8 mouse cellular contexts compared by ENCODE assay signal in the genomic region with DNA sequence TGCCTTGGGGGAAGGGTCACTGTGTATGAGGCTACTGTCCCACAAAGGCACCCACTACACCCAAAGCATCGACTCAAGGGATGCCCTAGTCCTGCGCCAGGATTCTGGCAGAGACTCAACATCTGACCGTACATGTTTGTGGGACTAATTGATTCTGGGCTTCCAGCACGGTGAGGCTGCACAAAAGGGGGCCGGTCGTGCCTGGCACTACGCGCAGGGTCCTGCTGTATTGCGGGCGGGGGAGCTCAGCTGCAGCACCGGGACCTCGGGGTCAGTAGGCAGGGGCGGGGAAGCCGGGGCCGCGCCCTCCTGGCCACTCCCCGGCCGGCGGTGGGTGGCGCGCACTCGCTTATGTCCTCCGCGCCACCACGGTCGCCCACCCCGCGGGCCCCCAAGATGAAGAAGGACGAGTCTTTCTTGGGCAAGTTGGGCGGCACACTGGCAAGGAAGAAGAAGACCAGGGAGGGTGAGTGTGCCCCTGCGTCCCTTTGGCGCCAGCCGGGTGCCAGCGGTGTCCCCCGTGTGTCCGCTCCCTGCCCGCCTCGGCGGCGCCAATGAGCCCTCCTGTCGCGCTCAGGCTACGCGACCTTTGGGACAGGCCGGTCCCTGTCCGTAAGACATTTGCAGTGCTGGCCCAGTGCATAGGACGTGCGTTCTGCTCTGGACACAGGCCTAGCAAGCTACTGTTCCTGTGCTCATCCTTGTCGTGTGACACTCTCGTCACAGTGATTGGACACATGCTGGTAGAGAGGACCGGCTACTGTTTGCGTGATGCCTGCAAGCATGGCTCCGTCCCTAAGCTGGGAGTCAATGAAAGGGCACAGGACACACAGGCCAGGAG. TPM values are rescaled to one million over a fixed set of nuclear protein-coding genes. Genes with fewer than 3 reads are reported as not detected.
DNase-seq lines count a peak whose midpoint lies in the region; ATAC-seq and TF ChIP-seq lines count a peak whose summit lies in the region.

A gene (plus strand): TSS at position 323 of the 841 bp plus-strand sequence.

- peak within 1 kb of the TSS; percentile 87 for H3K4me2 ChIP-seq in embryonic facial prominence, embryonic 14.5 days (ENCODE audit: low read depth, low read length)
- H3K4me2 ChIP-seq in limb, embryonic 14.5 days (replicated peaks; ENCODE audit: low read depth, low read length, severe bottlenecking): peak within 1 kb of the TSS; percentile 98
- peak within 1 kb of the TSS; percentile 83 for H3K4me2 ChIP-seq in midbrain, embryonic 13.5 days (replicated peaks)
- peak within 1 kb of the TSS; percentile 83 for H3K4me2 ChIP-seq in stomach, postnatal 0 days (replicated peaks; ENCODE audit: low read depth)

- H3K9me3 ChIP-seq in embryonic facial prominence, embryonic 14.5 days (ENCODE audit: control insufficient read depth, low read length): no peaks in the 10 kb centered on the region
- no peaks in the 10 kb centered on the region for H3K9me3 ChIP-seq in limb, embryonic 14.5 days (ENCODE audit: control insufficient read depth, low read length)
- no peaks in the 10 kb centered on the region for H3K9me3 ChIP-seq in midbrain, embryonic 13.5 days
- no peaks in the 10 kb centered on the region for H3K9me3 ChIP-seq in stomach, postnatal 0 days (ENCODE audit: control insufficient read depth, low read length)

- H3K4me1 ChIP-seq in embryonic facial prominence, embryonic 14.5 days (ENCODE audit: control insufficient read depth, insufficient read depth, low read length): peaks cover 13% of the 10 kb centered on the region; the same call in 1 of the 2 replicates
- peaks cover 18% of the 10 kb centered on the region for H3K4me1 ChIP-seq in limb, embryonic 14.5 days (ENCODE audit: control insufficient read depth, insufficient read depth, low read length)
- H3K4me1 ChIP-seq in midbrain, embryonic 13.5 days (replicated peaks): peaks cover 57% of the 10 kb centered on the region
- no peaks in the 10 kb centered on the region for H3K4me1 ChIP-seq in stomach, postnatal 0 days (replicated peaks; ENCODE audit: control insufficient read depth, insufficient read depth)

- H3K9ac ChIP-seq in embryonic facial prominence, embryonic 14.5 days (ENCODE audit: low read depth, low read length): peak within 1 kb of the TSS; percentile 58
- H3K9ac ChIP-seq in limb, embryonic 14.5 days (ENCODE audit: low read depth, low read length, severe bottlenecking): peak within 1 kb of the TSS; percentile 64
- H3K9ac ChIP-seq in midbrain, embryonic 13.5 days (replicated peaks): peak within 1 kb of the TSS; percentile 70
- peak within 1 kb of the TSS; percentile 59 for H3K9ac ChIP-seq in stomach, postnatal 0 days (ENCODE audit: low read length)

- no peak for TF ChIP-seq EP300 in stomach, postnatal 0 days (optimal IDR thresholded peaks at IDR 0.05)

- H3K27ac ChIP-seq in embryonic facial prominence, embryonic 14.5 days (replicated peaks; ENCODE audit: low read depth, low read length): no peak within 1 kb of the TSS
- H3K27ac ChIP-seq in limb, embryonic 14.5 days (replicated peaks; ENCODE audit: low read depth, low read length): no peak within 1 kb of the TSS
- peak within 1 kb of the TSS; percentile 75 for H3K27ac ChIP-seq in midbrain, embryonic 13.5 days
- H3K27ac ChIP-seq in stomach, postnatal 0 days (replicated peaks): peak within 1 kb of the TSS; percentile 45; the same call in 1 of the 2 replicates

- peak; percentile 27 to 30 for DNase-seq in urinary bladder, postnatal 36 days (ENCODE audit: low spot score in 2 of 2)
- DNase-seq in urinary bladder, postnatal 25 days (ENCODE audit: low spot score): no peak
- DNase-seq in embryonic facial prominence, embryonic 14.5 days (ENCODE audit: low spot score): no peak
- DNase-seq in heart, adult 8-10 months (ENCODE audit: low spot score): peak; percentile 69
- DNase-seq in kidney, adult 8-10 months: peak; percentile 40 to 43
- no peak for DNase-seq in limb, embryonic 14.5 days (ENCODE audit: low spot score)
- DNase-seq in stomach, postnatal 0 days (ENCODE audit: low spot score): peak; percentile 31

- peak; percentile 51 for ATAC-seq in embryonic facial prominence, embryonic 14.5 days (ENCODE audit: low read depth)
- ATAC-seq in limb, embryonic 14.5 days (ENCODE audit: low FRiP score, low read depth): 0 out of 2 replicates have a peak, but pooled peaks have one; percentile 25
- peak; percentile 41 for ATAC-seq in midbrain, embryonic 13.5 days
- peak; percentile 41; the same call in 1 of the 2 replicates for ATAC-seq in stomach, postnatal 0 days (ENCODE audit: low FRiP score, low TSS enrichment)

- TF ChIP-seq CTCF in stomach, postnatal 0 days (IDR thresholded peaks at IDR 0.05; ENCODE audit: low read depth): peak; percentile 2; the same call in 1 of the 2 replicates

- peak within 1 kb of the TSS; percentile 46 for H3K4me3 ChIP-seq in embryonic facial prominence, embryonic 14.5 days (ENCODE audit: low read depth, low read length)
- peak within 1 kb of the TSS; percentile 49 for H3K4me3 ChIP-seq in limb, embryonic 14.5 days (replicated peaks; ENCODE audit: low read length)
- peak within 1 kb of the TSS; percentile 44 for H3K4me3 ChIP-seq in midbrain, embryonic 13.5 days (replicated peaks)
- H3K4me3 ChIP-seq in stomach, postnatal 0 days (ENCODE audit: low read depth, low read length): peak within 1 kb of the TSS; percentile 51

- no peaks in the 10 kb centered on the region for H3K36me3 ChIP-seq in embryonic facial prominence, embryonic 14.5 days (ENCODE audit: control insufficient read depth, insufficient read depth, low read length)
- no peaks in the 10 kb centered on the region for H3K36me3 ChIP-seq in limb, embryonic 14.5 days (ENCODE audit: control insufficient read depth, insufficient read depth, low read length)
- no peaks in the 10 kb centered on the region for H3K36me3 ChIP-seq in midbrain, embryonic 13.5 days
- no peaks in the 10 kb centered on the region for H3K36me3 ChIP-seq in stomach, postnatal 0 days (ENCODE audit: control insufficient read depth, insufficient read depth, low read length)

- under 1% methylated on average over 29 of the region's 53 CpGs for WGBS in embryonic facial prominence, embryonic 14.5 days
- 1% methylated on average over 47 of the region's 53 CpGs for WGBS in limb, embryonic 14.5 days
- under 1% methylated on average over 53 of the region's 53 CpGs for whole genome bisulfite sequencing in midbrain, embryonic 13.5 days
- 3% methylated on average over 40 of the region's 53 CpGs for WGBS in stomach, postnatal 0 days

- no peak for TF ChIP-seq POLR2A in limb, embryonic 14.5 days (IDR thresholded peaks at IDR 0.05; ENCODE audit: borderline replicate concordance, extremely low read depth, insufficient read depth, insufficient read length)

- no peaks in the 10 kb centered on the region; the same call in 1 of the 2 replicates for H3K27me3 ChIP-seq in embryonic facial prominence, embryonic 14.5 days (replicated peaks; ENCODE audit: control insufficient read depth, insufficient read depth, low read length)
- H3K27me3 ChIP-seq in limb, embryonic 14.5 days (ENCODE audit: control insufficient read depth, insufficient read depth, low read length): no peaks in the 10 kb centered on the region
- no peaks in the 10 kb centered on the region for H3K27me3 ChIP-seq in midbrain, embryonic 13.5 days
- no peaks in the 10 kb centered on the region for H3K27me3 ChIP-seq in stomach, postnatal 0 days (ENCODE audit: control insufficient read depth, insufficient read depth, low read length)

RNA-seq across cellular contexts. Expression of the gene that starts here (rescaled TPM):
- polyA plus RNA-seq in embryonic facial prominence, embryonic 14.5 days (2014; fragmentation: Nextera tagmentation; extraction: Ambion mirVana): 5.0 and 7.8 TPM in 2 replicates
- total RNA-seq in heart, adult 8-10 months (2022): 100 to 1,000 TPM in 2 of 4 experiments, 10 to 100 TPM in 2; 78.8 to 113 (median 105) TPM
- 13.5 and 14.0 TPM in 2 replicates for polyA plus RNA-seq in limb, embryonic 14.5 days (2012; rRNA removed)
- 2.4 and 2.6 TPM in 2 replicates for polyA plus RNA-seq in limb, embryonic 14.5 days (2014; fragmentation: Nextera tagmentation; extraction: Ambion mirVana)
- polyA plus RNA-seq in midbrain, embryonic 13.5 days (2015; fragmentation: Nextera tagmentation; extraction: Ambion mirVana): 4.7 and 6.2 TPM in 2 replicates
- 1.1 and 1.4 TPM in 2 replicates for polyA plus RNA-seq in stomach, postnatal 0 days (2015; fragmentation: Nextera tagmentation; extraction: Ambion mirVana)

Comparison
In these comparisons a context has a peak if more than half of its experiments do, and no peak if none do; other contexts are left out.
1. DNase-seq: peak in urinary bladder, postnatal 36 days (2 of 2), heart, adult 8-10 months (single experiment), kidney, adult 8-10 months (2 of 2) and stomach, postnatal 0 days (single experiment); none in urinary bladder, postnatal 25 days (single experiment), embryonic facial prominence, embryonic 14.5 days (single experiment) and limb, embryonic 14.5 days (single experiment).
2. H3K27ac ChIP-seq: peak in midbrain, embryonic 13.5 days (single experiment) and stomach, postnatal 0 days (single experiment); none in embryonic facial prominence, embryonic 14.5 days (single experiment) and limb, embryonic 14.5 days (single experiment).
3. Peak in every context shown above with its lines, with median percentiles within 50 percentile points of each other: ATAC-seq, H3K4me2 ChIP-seq, H3K4me3 ChIP-seq and H3K9ac ChIP-seq.